Mouse (Mus musculus) liver, embryonic 14.5 days (tissue): ENCODE measurements around the gene Dis3l.
A peak's percentile ranks its signal among the peaks of the same experiment; 100 is the strongest.

Experiments used
- CTCF ChIP-seq: IDR thresholded peaks from 2 replicates; pipeline ENCODE4 v1.5.1; 2016; ENCODE audit warnings: antibody characterized with exemption, low read depth, control low read depth
- EP300 ChIP-seq: IDR thresholded peaks from 2 replicates; pipeline ENCODE4 v1.6.1; 2016; ENCODE audit warnings: antibody characterized with exemption, low read depth

DNA sequence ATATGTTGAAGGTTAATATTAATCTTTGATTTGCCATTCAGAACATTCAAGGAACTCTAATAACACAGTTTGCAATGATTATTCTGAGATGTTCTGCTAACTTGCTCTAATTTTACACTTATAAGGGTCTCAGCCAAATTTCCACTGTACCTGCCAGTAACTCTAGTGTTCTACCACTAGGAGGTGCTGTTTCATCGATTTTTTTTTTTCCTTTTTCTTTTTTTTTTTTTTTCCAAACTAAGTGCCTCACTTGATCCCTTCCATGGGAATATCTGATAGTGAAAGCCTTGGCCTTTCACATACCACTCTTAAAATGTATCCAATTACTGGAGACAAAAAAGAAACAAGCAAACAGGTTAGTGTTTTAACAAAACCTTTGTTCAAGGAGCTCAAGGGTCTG lies 6.3 kb upstream of the Dis3l start:
- TF ChIP-seq CTCF = peak; percentile 57; the same call in 1 of the 2 replicates
- TF ChIP-seq EP300 = no peak
